Mouse (Mus musculus): Measurements from ENCODE around the gene 4930402H24Rik. TPM values are rescaled to one million over a fixed set of nuclear protein-coding genes. Genes with fewer than 3 reads are reported as not detected.

Gene 4930402H24Rik
- total RNA-seq, 2 experiments from 2014 or later = 5.1 to 7.6 TPM

DNA sequence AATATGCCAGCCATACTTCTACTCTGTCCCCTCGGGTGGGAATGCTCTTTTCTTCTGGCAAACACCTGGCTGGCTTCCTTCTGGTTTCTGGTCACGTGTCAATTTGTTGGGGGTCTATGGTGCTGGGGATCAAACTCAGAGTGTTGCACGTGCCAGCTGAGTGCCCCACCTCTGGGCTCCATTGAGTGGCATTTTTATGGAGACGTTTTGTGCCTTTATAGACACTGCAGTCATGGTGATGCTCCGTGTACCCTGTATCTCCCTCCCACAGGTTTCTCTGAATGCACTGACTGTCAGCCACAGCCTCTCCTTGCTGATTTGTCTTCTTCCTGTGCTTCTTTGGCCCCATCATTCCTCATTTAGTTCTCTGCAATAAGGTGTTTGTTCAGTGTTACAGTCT is 174.4 kb downstream of the 4930402H24Rik start:
- no peak for DNase-seq

DNA sequence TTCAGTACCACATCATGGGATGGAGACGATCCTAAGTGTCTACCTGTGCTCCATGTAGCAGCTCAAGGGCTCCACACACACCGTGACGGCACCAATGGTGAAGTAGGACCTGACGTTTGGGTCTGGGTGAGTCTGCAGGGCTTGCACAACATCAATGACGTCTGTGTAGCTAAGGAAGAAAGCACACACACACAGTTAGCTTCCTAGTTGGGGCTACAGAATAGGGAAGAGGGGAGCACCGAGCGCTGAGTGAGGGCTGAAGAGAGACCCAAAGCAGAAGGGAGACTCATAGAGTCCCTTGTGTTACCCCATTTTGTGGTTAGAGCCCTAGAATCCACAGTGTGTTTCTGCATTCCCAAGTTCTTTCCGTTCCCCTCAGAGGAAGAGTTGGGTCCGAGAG is 175.5 kb downstream of the 4930402H24Rik start:
- no peak for DNase-seq

DNA sequence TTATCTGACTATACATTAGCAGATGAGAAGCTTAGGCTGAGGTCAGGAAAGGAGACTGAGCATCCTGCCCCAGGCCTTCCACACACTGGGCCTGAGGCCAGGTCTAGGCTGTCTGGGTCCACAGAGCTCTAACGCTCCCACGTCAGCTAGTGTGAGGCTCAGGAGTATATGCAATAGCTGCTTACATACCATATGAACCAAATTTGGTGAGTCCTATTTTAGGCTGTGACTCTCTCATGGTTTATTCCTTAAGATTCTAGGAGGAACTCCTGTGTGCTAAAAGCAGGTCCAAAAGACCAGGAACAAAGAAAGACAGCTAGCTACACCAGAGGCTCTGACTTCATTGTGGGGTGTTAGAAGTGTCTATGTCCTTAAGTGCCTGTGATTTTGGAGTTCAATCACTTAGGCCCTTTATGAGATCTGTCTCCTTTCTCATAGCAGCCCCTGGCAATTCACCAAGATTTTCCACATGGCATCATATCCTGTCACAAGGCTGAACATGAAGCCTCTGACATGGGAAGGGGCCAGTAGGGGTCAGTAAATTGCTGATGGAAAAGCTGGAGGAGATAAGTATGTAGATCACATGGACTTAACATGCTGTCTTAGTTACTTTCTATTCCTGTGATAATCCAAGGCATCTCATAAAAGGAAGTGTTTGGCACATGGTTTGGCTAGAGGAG is 177.2 kb downstream of the 4930402H24Rik start:
- DNase-seq = no peak

DNA sequence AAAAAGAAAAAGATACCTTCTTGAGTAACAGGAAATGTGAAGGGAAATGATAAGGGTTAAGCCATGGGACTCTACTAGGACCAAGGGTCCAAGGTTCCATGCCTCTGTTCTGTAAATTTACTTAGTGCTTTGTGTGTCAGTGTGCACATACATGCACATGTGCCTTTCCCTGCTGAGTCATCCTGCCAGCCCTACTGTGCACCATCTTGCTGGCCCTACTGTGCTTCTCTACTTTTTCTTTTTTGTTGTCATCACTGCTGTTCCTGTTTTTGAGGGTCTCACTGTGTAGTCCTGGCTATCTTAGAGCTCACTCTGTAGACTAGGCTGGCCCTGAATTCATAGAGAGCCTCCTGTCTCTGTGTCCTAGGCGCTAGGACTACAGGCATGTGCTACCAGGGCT is 178.5 kb downstream of the 4930402H24Rik start:
- DNase-seq = no peak

GRCm38 (mm10) chr2:130724369-130724768 is 181.8 kb downstream of the 4930402H24Rik start:
- no peak for DNase-seq

- no peak for DNase-seq
These were observed 188.3 kb downstream of the 4930402H24Rik start for GRCm38 (mm10) chr2:130717951-130718350.

DNA sequence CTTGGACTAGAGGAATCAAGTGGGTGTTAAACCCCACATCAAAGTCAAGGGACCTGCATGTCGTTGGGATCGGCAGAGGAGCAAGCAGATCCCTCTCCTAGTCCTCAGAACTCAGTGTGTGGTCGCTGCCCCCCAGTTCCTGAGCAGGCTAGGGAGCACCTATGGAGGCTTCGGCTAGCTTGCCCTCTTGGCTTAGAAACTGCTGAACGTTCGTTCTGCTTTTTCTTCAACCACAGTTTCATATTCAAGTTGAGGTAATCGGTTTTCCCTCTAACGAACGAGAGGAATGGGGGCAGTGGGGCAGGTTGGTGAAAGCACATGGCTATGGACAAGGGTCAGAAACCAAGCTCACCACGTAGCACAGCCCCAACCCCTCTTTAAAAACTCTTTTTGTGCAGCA is 199.1 kb downstream of the 4930402H24Rik start:
- DNase-seq = no peak

GRCm38 (mm10) chr2:130706602-130707001 is 199.6 kb downstream of the 4930402H24Rik start:
- DNase-seq = no peak

GRCm38 (mm10) chr2:130705178-130705577 is 201.0 kb downstream of the 4930402H24Rik start:
- DNase-seq = no peak

DNA sequence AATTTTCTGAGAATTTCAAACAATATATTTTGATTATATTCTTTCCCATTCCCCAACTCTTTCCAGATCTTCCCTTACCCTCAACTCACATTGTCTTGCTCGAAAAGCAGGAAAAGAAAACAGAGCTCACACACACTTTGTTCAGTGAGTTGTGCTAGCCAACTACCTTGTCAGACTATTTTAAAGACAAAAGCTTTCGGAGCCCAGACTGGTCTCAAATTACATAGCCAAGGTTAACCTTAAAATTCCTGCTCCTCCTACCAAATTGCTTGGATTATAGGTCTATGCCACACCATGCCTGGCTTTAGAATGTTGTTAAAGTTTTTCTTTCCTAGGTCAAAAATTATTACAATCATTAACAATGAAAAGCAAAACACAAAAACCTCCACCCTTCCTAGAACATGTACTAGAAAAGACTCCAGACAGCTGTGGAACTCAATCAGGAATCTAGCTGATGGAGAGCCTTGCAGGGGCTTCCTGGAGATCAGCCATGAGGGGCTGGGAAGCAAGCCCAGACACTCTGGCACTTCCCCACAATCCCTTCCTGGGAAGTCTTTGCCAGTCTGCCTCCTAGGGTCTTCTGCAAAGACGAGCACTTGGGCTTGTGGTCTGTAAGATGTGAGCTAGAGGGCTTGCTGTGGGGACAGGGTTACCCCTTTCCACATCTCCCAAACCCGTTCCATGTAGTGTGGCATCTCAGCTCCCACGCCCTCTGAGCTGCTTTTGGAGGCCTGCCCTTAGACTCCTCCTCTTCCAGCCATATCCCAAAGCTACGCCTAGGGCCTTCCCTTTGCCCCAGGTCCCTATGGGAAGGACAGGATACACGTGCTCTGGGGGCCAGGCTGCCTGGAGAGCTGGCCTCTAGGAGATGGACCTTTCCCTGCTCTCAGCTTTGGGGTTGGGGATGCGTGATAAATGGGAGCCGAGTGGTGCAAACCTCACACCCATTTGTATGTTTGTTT is 201.9 kb downstream of the 4930402H24Rik start:
- DNase-seq = no peak

DNA sequence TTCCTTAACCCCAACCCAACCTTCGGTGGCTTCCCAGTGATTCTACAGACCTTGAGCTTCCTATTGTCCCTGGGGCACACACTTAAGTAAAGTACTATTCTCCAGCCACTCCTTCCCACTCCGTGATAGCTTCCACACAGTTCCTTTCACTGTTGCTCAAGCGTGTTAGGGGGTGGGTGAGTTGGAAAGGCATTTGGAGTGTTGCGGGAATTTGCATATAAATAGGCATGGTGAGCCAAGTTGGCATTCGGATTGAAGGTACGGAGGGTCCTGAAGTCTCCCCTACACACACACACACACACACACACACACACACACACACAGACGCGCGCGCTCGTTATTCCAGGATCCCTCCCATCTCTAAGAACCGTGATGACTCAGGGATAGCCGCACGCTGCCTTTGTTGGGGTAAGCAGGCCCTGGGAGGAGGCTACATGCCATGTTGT is 208.4 kb downstream of the 4930402H24Rik start:
- DNase-seq = no peak

- peak; percentile 46 for DNase-seq
These were observed 208.9 kb downstream of the 4930402H24Rik start, which contains the start of gene Slc4a11 for GRCm38 (mm10) chr2:130697153-130697810. Gene Slc4a11 (minus strand): TSS chr2:130697519.

GRCm38 (mm10) chr2:130696700-130697152 is 209.5 kb downstream of the 4930402H24Rik start:
- DNase-seq = no peak

DNA sequence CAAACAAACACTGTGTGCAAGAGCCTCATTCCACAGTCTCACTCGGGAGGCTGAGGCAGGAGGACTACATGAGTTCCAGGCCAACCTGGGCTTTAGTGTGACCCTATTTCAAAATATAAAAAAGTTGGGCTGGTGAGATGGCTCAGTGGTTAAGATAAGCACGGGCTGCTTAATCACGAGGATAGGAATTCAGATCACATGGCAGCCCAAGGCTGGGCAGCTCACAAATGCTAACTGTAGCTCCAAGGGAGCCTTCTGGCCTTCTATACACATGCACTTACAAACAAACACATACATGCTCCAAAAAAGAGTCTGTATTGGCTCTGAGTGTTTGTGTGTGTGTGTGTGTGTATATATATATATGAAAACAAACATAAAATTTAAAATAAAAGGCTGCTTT is 212.6 kb downstream of the 4930402H24Rik start:
- DNase-seq = no peak

DNA sequence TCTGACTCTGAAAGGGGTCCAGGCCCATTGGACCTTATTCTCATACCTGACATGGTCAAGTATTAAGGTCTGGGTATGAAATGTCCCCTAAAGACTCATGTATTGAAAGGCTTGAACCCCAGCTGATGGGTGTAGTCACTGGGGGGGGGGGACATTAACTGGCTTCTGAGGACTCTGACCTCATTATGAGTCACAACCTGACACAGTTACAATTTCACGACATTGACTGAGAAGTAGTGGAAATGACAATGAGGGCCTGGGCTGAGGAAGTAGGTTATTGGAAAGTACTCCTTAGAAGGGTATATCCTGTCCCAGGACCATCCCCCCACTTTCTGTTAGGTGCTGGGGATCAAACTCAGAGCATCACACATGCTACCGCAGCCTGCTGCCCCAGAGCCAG is 217.2 kb downstream of the 4930402H24Rik start:
- DNase-seq = no peak

DNA sequence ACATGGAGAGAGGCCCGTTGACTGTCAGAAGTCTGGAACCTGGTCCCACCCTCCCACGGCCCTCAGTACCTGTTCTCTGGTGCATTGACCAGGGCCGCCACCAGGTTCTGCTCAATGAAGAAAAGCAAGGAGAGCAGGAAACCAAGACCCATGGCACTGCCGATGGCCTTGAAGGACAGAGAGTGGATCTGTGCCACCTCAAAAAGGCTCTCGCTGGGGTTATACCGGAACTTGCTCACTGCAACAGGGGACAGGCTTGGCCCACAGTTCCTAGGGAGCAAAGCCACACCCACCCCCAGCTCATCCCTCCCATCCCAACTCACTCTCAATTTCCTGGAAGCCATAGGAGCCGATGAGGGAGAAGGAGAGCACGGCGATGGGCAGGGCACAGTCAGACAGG is 220.8 kb downstream of the 4930402H24Rik start:
- no peak for DNase-seq

GRCm38 (mm10) chr2:130681531-130681930 is 224.7 kb downstream of the 4930402H24Rik start:
- no peak for DNase-seq

GRCm38 (mm10) chr2:130679899-130680298 is 226.3 kb downstream of the 4930402H24Rik start:
- no peak for DNase-seq

DNA sequence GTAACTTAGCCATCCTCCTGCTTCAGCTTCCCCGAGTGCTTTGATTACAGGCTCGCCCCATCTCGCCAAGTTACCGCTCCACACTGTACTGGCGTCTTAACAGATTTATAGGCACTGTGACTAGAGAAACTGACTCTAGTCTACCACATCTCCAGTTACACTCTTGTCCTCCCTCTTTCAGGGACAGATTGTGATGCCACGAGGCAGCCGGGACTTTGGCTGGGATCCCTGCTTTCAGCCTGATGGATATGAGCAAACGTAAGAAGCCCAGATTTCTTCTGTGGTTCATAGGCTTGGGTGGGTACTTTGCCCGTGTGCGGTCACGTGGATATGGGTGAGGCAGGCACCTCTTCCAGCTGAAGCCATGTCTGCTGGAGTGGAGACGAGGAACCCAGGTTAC is 227.1 kb downstream of the 4930402H24Rik start:
- no peak for DNase-seq

- no peak for DNase-seq
These were observed 229.0 kb downstream of the 4930402H24Rik start for GRCm38 (mm10) chr2:130677211-130677610.

GRCm38 (mm10) chr2:130667559-130667958 is 238.6 kb downstream of the 4930402H24Rik start, which contains the start of gene Itpa:
Gene Itpa (plus strand): TSS chr2:130667610.
- DNase-seq = peak; percentile 86

DNA sequence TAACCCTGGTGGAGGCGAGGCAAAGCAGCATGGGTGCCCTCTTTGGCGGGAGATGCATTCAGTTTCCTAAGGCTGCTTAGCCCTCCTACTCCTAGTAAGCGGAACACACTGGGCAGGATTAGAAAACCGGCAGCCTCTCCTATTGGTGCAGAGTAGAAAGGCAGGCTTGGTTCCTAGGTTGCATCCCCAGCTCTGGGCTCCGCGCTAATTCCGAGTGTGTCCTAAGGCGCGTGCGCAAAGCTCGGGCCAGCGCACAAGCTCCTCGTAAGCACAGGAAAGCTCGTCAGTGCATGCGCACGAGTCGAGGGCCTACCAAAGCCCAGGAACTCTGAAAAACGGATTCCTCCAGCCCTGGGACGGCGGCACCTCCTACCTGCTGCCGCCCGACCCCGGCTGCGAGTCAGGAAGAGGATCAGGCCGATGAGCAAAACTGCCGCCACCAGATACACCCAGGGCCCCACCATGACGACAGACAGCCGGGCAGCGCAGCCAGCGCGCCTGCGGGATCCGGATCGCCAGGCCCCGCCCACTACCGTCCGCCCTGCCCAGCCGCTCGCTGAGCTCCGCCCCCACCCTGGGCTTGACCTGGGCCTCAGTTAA is 242.0 kb downstream of the 4930402H24Rik start, which contains the start of gene Ddrgk1:
Gene Ddrgk1 (minus strand): TSS at position 558 of the 600 bp plus-strand sequence.
- peak; percentile 92 for DNase-seq
